Mouse (Mus musculus) heart, embryonic 10.5 days (tissue): ENCODE results near the gene Atg4a. TPM values are rescaled to one million over a fixed set of nuclear protein-coding genes. Genes with fewer than 3 reads are reported as not detected.

Experiments
- DNase-seq: peaks from one replicate; pipeline ENCODE4 v3.0.0-alpha.2; 2017; ENCODE audit warnings: low spot score
- H3K27ac ChIP-seq: fragments of 300-500 bp; sonication (generic); 2 replicates; pipeline ENCODE4 v1.5.1; 2016; ENCODE audit warnings: mild to moderate bottlenecking
- H3K27me3 ChIP-seq: fragments of 300-500 bp; sonication (generic); 2 replicates; pipeline ENCODE4 v1.6.1; 2016; ENCODE audit warnings: mild to moderate bottlenecking; ENCODE audit not compliant: poor library complexity, insufficient read depth, severe bottlenecking
- H3K36me3 ChIP-seq: fragments of 300-500 bp; sonication (generic); 2 replicates; pipeline ENCODE4 v1.6.1; 2016; ENCODE audit warnings: mild to moderate bottlenecking, moderate library complexity
- H3K4me1 ChIP-seq: fragments of 300-500 bp; sonication (generic); 2 replicates; pipeline ENCODE4 v1.6.1; 2016; ENCODE audit warnings: mild to moderate bottlenecking
- H3K4me3 ChIP-seq: fragments of 300-500 bp; sonication (generic); 2 replicates; pipeline ENCODE4 v1.5.1; 2016; ENCODE audit warnings: mild to moderate bottlenecking, moderate library complexity
- H3K9me3 ChIP-seq: fragments of 300-500 bp; sonication (generic); 2 replicates; pipeline ENCODE4 v1.6.1; 2016; ENCODE audit warnings: mild to moderate bottlenecking, moderate library complexity
- WGBS: fragments of 180-500 bp; shearing (Covaris S2); methylation state at CpG from one replicate; pipeline ENCODE4 v1.1.7; 2016; 5-methylcytosine and 5-hydroxymethylcytosine counted together
- polyA plus RNA-seq: library from polyadenylated mRNA; unstranded; fragments of >200 nt; fragmentation: Nextera tagmentation; extraction: Ambion mirVana; gene quantifications from 2 replicates; pipeline ENCODE4 v1.2.1, GENCODE M21; 2016

Atg4a gene
- polyA plus RNA-seq, 1 experiment from 2014 or later, result 14.4 TPM

DNA sequence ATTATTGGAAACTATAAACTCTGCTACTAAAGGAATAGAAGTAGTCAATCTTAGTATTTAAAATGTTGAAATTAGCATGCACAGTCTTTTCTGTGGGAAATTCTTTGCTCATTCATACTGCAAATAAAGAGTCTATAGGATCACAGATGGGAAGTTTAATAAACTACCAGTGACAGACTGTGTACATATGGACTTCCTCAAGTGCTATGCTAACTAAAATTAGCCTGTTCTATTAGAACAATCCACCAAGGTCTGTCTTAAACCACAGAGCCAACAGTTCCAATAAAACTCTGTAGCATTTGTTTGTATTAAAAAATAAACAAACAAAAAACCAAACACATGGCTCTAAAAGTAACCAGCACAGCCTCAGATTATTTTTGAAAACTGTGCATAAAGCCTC lies 238.3 kb downstream of the Atg4a start:
- DNase-seq, result no peak
- Histone ChIP-seq H3K4me1 (no peaks in the 10 kb centered on the region), H3K36me3 (no peaks in the 10 kb centered on the region), H3K27ac (no peak overlapping the region), H3K4me3 (no peak overlapping the region), H3K9me3 (no peaks in the 10 kb centered on the region), H3K27me3 (peaks cover 45% of the 10 kb centered on the region)

DNA sequence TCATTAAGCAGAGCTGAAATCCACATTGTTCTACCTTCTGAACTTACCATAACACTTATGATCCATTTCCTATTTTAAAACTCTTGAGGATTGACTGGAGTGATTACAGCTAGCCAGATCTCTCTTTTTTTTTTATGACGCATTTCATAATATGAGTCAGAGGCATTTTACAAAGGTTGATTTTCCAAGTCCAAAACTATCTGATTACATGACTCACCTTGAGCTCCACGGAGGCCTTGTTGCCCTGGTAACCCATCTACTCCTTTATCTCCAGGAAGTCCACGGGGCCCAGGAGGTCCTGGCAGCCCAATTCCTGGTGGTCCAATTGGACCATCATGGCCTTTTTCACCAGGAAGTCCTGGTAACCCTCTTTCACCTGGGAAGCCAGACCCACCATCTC lies 242.3 kb downstream of the Atg4a start:
- no peak for DNase-seq
- H3K27ac ChIP-seq, result no peak overlapping the region
- H3K9me3 ChIP-seq, result no peaks in the 10 kb centered on the region
- no peaks in the 10 kb centered on the region for H3K36me3 ChIP-seq
- no peaks in the 10 kb centered on the region for H3K4me1 ChIP-seq
- no peak overlapping the region for H3K4me3 ChIP-seq
- peaks cover 27% of the 10 kb centered on the region; the same call in 1 of the 2 replicates for H3K27me3 ChIP-seq
- 77% methylated on average over 3 of the region's 3 CpGs for WGBS

GRCm38 (mm10) chrX:141212802-141213201 lies 256.1 kb downstream of the Atg4a start:
- Histone ChIP-seq H3K27me3 (peaks cover 15% of the 10 kb centered on the region; the same call in 1 of the 2 replicates), H3K9me3 (no peaks in the 10 kb centered on the region), H3K4me3 (no peak overlapping the region), H3K4me1 (no peaks in the 10 kb centered on the region), H3K36me3 (no peaks in the 10 kb centered on the region), H3K27ac (no peak overlapping the region)
- DNase-seq, result no peak
- WGBS, result 46% methylated on average over 5 of the region's 5 CpGs

Other genes starting within 250 kb of the Atg4a start
- not detected in 2 replicates for gene Tex13b, start 143.5 kb upstream of the Atg4a start, polyA plus RNA-seq
- 0.09 TPM in 1 of 2 replicates, not detected in the other for gene Vsig1, start 49.3 kb upstream of the Atg4a start, polyA plus RNA-seq
- 43.4 and 48.8 TPM in 2 replicates for gene Psmd10, start 179 bp upstream of the Atg4a start, polyA plus RNA-seq